8 mouse cellular contexts compared by ENCODE assay signal in genomic region chr19:45540657-45541408, GRCm38 (mm10). TPM values are rescaled to one million over a fixed set of nuclear protein-coding genes. Genes with fewer than 3 reads are reported as not detected.
DNase-seq lines count a peak whose midpoint lies in the region; ATAC-seq and TF ChIP-seq lines count a peak whose summit lies in the region.

No protein-coding gene starts in this region.

- no peak for TF ChIP-seq EP300 in lung, postnatal 0 days (IDR thresholded peaks at IDR 0.05)

- H3K4me1 ChIP-seq in lung, postnatal 0 days (ENCODE audit: insufficient read depth, low read depth, low read length): no peaks in the 10 kb centered on the region
- H3K4me1 ChIP-seq in limb, embryonic 11.5 days (ENCODE audit: control insufficient read depth, insufficient read depth, low read length): peaks cover 15% of the 10 kb centered on the region
- peaks cover 20% of the 10 kb centered on the region for H3K4me1 ChIP-seq in stomach, embryonic 15.5 days

- H3K4me2 ChIP-seq in lung, postnatal 0 days (replicated peaks; ENCODE audit: low read depth, low read length): peak overlapping the region; percentile 56; the same call in 1 of the 2 replicates
- peak overlapping the region; percentile 62 for H3K4me2 ChIP-seq in limb, embryonic 11.5 days (ENCODE audit: low read depth, severe bottlenecking)
- peak overlapping the region; percentile 89 for H3K4me2 ChIP-seq in stomach, embryonic 15.5 days

- DNase-seq in adrenal gland, postnatal 14 days: peak; percentile 39
- DNase-seq in adrenal gland, adult 2 months: no peak
- no peak for DNase-seq in lung, postnatal 0 days (ENCODE audit: low spot score)
- DNase-seq in lung, postnatal 4 days: no peak
- DNase-seq in limb, embryonic 11.5 days (ENCODE audit: low spot score): peak; percentile 31
- no peak for DNase-seq in gastrocnemius, adult 8-10 months (ENCODE audit: low spot score in 2 of 2)
- DNase-seq in adrenal gland, postnatal 25 days: no peak

- no peak for TF ChIP-seq CTCF in lung, postnatal 0 days (IDR thresholded peaks at IDR 0.05)

- H3K9ac ChIP-seq in lung, postnatal 0 days (replicated peaks; ENCODE audit: low read depth): no peak overlapping the region
- H3K9ac ChIP-seq in limb, embryonic 11.5 days (ENCODE audit: low read length): no peak overlapping the region
- no peak overlapping the region for H3K9ac ChIP-seq in stomach, embryonic 15.5 days

- peaks cover 18% of the 10 kb centered on the region; the same call in 1 of the 2 replicates for H3K27me3 ChIP-seq in lung, postnatal 0 days (replicated peaks; ENCODE audit: insufficient read depth, low read length)
- peaks cover 37% of the 10 kb centered on the region for H3K27me3 ChIP-seq in limb, embryonic 11.5 days (ENCODE audit: control insufficient read depth, insufficient read depth, low read length)
- H3K27me3 ChIP-seq in stomach, embryonic 15.5 days (replicated peaks): peaks cover 37% of the 10 kb centered on the region

- WGBS in lung, postnatal 0 days: 29% methylated on average over 8 of the region's 8 CpGs
- WGBS in limb, embryonic 11.5 days: 32% methylated on average over 8 of the region's 8 CpGs
- WGBS in stomach, embryonic 15.5 days: 34% methylated on average over 8 of the region's 8 CpGs

- no peak overlapping the region for H3K27ac ChIP-seq in lung, postnatal 0 days (ENCODE audit: low read length)
- H3K27ac ChIP-seq in limb, embryonic 11.5 days (replicated peaks; ENCODE audit: low read depth, low read length): no peak overlapping the region
- H3K27ac ChIP-seq in stomach, embryonic 15.5 days: no peak overlapping the region

- no peak overlapping the region for H3K4me3 ChIP-seq in lung, postnatal 0 days (ENCODE audit: low read depth, low read length)
- peak overlapping the region; percentile 31 for H3K4me3 ChIP-seq in limb, embryonic 11.5 days (ENCODE audit: low read depth, low read length)
- H3K4me3 ChIP-seq in stomach, embryonic 15.5 days (replicated peaks): peak overlapping the region; percentile 41

- no peaks in the 10 kb centered on the region for H3K9me3 ChIP-seq in lung, postnatal 0 days (ENCODE audit: low read length)
- H3K9me3 ChIP-seq in limb, embryonic 11.5 days (ENCODE audit: control insufficient read depth, low read length): no peaks in the 10 kb centered on the region
- H3K9me3 ChIP-seq in stomach, embryonic 15.5 days: no peaks in the 10 kb centered on the region

- H3K36me3 ChIP-seq in lung, postnatal 0 days (ENCODE audit: insufficient read depth, low read length): no peaks in the 10 kb centered on the region
- no peaks in the 10 kb centered on the region for H3K36me3 ChIP-seq in limb, embryonic 11.5 days (ENCODE audit: control insufficient read depth, insufficient read depth, low read length)
- no peaks in the 10 kb centered on the region for H3K36me3 ChIP-seq in stomach, embryonic 15.5 days

- ATAC-seq in lung, postnatal 0 days: no peak
- ATAC-seq in limb, embryonic 11.5 days (ENCODE audit: insufficient number of reproducible peaks, low FRiP score, low TSS enrichment, low read depth): no peak
- no peak for ATAC-seq in stomach, embryonic 15.5 days (ENCODE audit: insufficient read depth, low FRiP score, low read depth)

RNA-seq across cellular contexts. Expression of gene Poll, which starts 19.5 kb away (rescaled TPM):
- total RNA-seq in adrenal gland, postnatal 14 days (2021): 9.3 and 11.3 TPM in 2 replicates
- 10 to 100 TPM; 10.3 to 14.9 TPM for total RNA-seq in adrenal gland, adult 2 months (2021)
- polyA plus RNA-seq in adrenal gland, adult 2 months (2012; rRNA removed): 11.3 and 11.9 TPM in 2 replicates
- 8.7 and 9.7 TPM in 2 replicates for polyA plus RNA-seq in lung, postnatal 0 days (2015; fragmentation: Nextera tagmentation; extraction: Ambion mirVana)
- polyA plus RNA-seq in limb, embryonic 11.5 days (2014; fragmentation: Nextera tagmentation; extraction: Ambion mirVana): 19.7 and 21.4 TPM in 2 replicates
- polyA plus RNA-seq in stomach, embryonic 15.5 days (2015; fragmentation: Nextera tagmentation; extraction: Ambion mirVana): 12.5 and 12.8 TPM in 2 replicates
- 10 to 100 TPM; 16.0 to 17.1 (median 16.4) TPM for total RNA-seq in gastrocnemius, adult 8-10 months (2022)
- total RNA-seq in adrenal gland, postnatal 25 days (2021): 12.4 and 15.5 TPM in 2 replicates

RNA-seq across cellular contexts. Expression of gene Gm17018, which starts 19.6 kb away (rescaled TPM):
- total RNA-seq in adrenal gland, postnatal 14 days (2021): 21.1 and 22.6 TPM in 2 replicates
- total RNA-seq in adrenal gland, adult 2 months (2021): 10 to 100 TPM; 29.0 to 38.0 TPM
- 0.98 and 2.1 TPM in 2 replicates for polyA plus RNA-seq in adrenal gland, adult 2 months (2012; rRNA removed)
- polyA plus RNA-seq in lung, postnatal 0 days (2015; fragmentation: Nextera tagmentation; extraction: Ambion mirVana): 40.1 and 44.2 TPM in 2 replicates
- polyA plus RNA-seq in limb, embryonic 11.5 days (2014; fragmentation: Nextera tagmentation; extraction: Ambion mirVana): 51.6 and 52.0 TPM in 2 replicates
- polyA plus RNA-seq in stomach, embryonic 15.5 days (2015; fragmentation: Nextera tagmentation; extraction: Ambion mirVana): 37.5 and 43.2 TPM in 2 replicates
- 10 to 100 TPM; 15.3 to 18.7 (median 16.5) TPM for total RNA-seq in gastrocnemius, adult 8-10 months (2022)
- 26.2 and 31.8 TPM in 2 replicates for total RNA-seq in adrenal gland, postnatal 25 days (2021)

Comparison
In these comparisons a context has a peak if more than half of its experiments do, and no peak if none do; other contexts are left out.
1. DNase-seq: peak in adrenal gland, postnatal 14 days (single experiment) and limb, embryonic 11.5 days (single experiment); none in adrenal gland, adult 2 months (single experiment), lung, postnatal 0 days (single experiment), lung, postnatal 4 days (0 of 2), gastrocnemius, adult 8-10 months (0 of 2) and adrenal gland, postnatal 25 days (single experiment).
2. Peak in every context shown above with its lines, with median percentiles within 50 percentile points of each other: H3K4me2 ChIP-seq.